In genomic region chr19:33589626-33590302, GRCm38 (mm10) we compare ENCODE assay signal across 9 mouse cellular contexts. TPM values are rescaled to one million over a fixed set of nuclear protein-coding genes. Genes with fewer than 3 reads are reported as not detected.
A peak's percentile ranks its signal among the peaks of the same experiment; 100 is the strongest.
DNase-seq lines count a peak whose midpoint lies in the region; ATAC-seq and TF ChIP-seq lines count a peak whose summit lies in the region.
"Not testable (repeated sequence)": the region's sequence is repeated elsewhere in the genome, so short reads cannot be mapped to it uniquely, and the experiment has no call there.
"Had no signal": no experiment of that assay in that cellular context is flagged by ENCODE, and none has a peak within 500 bp of the region (broad histone marks: within the 10 kb centered on the region; RNA-seq: fewer than 3 reads in every experiment).

No protein-coding gene starts in this region.

- H3K27me3 ChIP-seq in liver, embryonic 16.5 days (ENCODE audit: control insufficient read depth, insufficient read depth, low read depth, low read length); neural tube, embryonic 13.5 days; stomach, postnatal 0 days (ENCODE audit: control insufficient read depth, insufficient read depth, low read length): not testable (repeated sequence)

- peak overlapping the region; percentile 31; the same call in 1 of the 2 replicates for H3K9ac ChIP-seq in liver, embryonic 16.5 days (ENCODE audit: low read depth, low read length)
- H3K9ac ChIP-seq in neural tube, embryonic 13.5 days, result peak overlapping the region; percentile 68
- H3K9ac ChIP-seq in stomach, postnatal 0 days (ENCODE audit: low read length), result peak overlapping the region; percentile 41; the same call in 1 of the 2 replicates

- H3K36me3 ChIP-seq in liver, embryonic 16.5 days (ENCODE audit: control insufficient read depth, insufficient read depth); neural tube, embryonic 13.5 days; stomach, postnatal 0 days (ENCODE audit: control insufficient read depth, insufficient read depth, low read length): not testable (repeated sequence)

- peak overlapping the region; percentile 46 for H3K4me2 ChIP-seq in liver, embryonic 16.5 days (ENCODE audit: low read depth, low read length)
- peak overlapping the region; percentile 56 for H3K4me2 ChIP-seq in neural tube, embryonic 13.5 days
- H3K4me2 ChIP-seq in stomach, postnatal 0 days (replicated peaks; ENCODE audit: low read depth), result peak overlapping the region; percentile 50

- not testable (repeated sequence) for H3K4me1 ChIP-seq in liver, embryonic 16.5 days (ENCODE audit: control insufficient read depth, low read depth, low read length); neural tube, embryonic 13.5 days (replicated peaks); stomach, postnatal 0 days (replicated peaks; ENCODE audit: control insufficient read depth, insufficient read depth)

- peak overlapping the region; percentile 50 for H3K4me3 ChIP-seq in liver, embryonic 16.5 days (ENCODE audit: low read depth, low read length)
- peak overlapping the region; percentile 42 for H3K4me3 ChIP-seq in neural tube, embryonic 13.5 days
- H3K4me3 ChIP-seq in stomach, postnatal 0 days (ENCODE audit: low read depth, low read length), result peak overlapping the region; percentile 35

- not testable (repeated sequence) for H3K27ac ChIP-seq in liver, embryonic 16.5 days (ENCODE audit: low read length); stomach, postnatal 0 days (replicated peaks)
- H3K27ac ChIP-seq in neural tube, embryonic 13.5 days (replicated peaks), result peak overlapping the region; percentile 49; the same call in 1 of the 2 replicates

- not testable (repeated sequence) for TF ChIP-seq EP300 in stomach, postnatal 0 days (optimal IDR thresholded peaks at IDR 0.05)

- ATAC-seq in frontal cortex, adult (ENCODE audit: low TSS enrichment), result peak; percentile 98
- peak; percentile 86 for ATAC-seq in liver, embryonic 16.5 days (ENCODE audit: low read depth)
- ATAC-seq in neural tube, embryonic 13.5 days (ENCODE audit: low read depth), result peak; percentile 99
- peak; percentile 99 for ATAC-seq in stomach, postnatal 0 days (ENCODE audit: low FRiP score, low TSS enrichment)

- WGBS in liver, embryonic 16.5 days (ENCODE audit: insufficient replicate concordance), result 5% methylated on average over 11 of the region's 38 CpGs
- 3% methylated on average over 10 of the region's 38 CpGs for WGBS in neural tube, embryonic 13.5 days
- 7% methylated on average over 10 of the region's 38 CpGs for WGBS in stomach, postnatal 0 days

- not testable (repeated sequence) for H3K9me3 ChIP-seq in liver, embryonic 16.5 days (replicated peaks; ENCODE audit: control insufficient read depth, low read length); neural tube, embryonic 13.5 days; stomach, postnatal 0 days (ENCODE audit: control insufficient read depth, low read length)

- not testable (repeated sequence) for TF ChIP-seq CTCF in stomach, postnatal 0 days (IDR thresholded peaks at IDR 0.05; ENCODE audit: low read depth)

- peak; percentile 82 for DNase-seq in ES-CJ7 (ENCODE audit: low read depth, low spot score)
- peak; percentile 77 for DNase-seq in cerebellum, adult 9-11 months
- DNase-seq in heart, postnatal 4 days, result peak; percentile 61
- DNase-seq in layer of hippocampus, adult 18-20 months (ENCODE audit: low spot score in 2 of 2), result peak; percentile 32 to 67
- DNase-seq in stomach, postnatal 0 days (ENCODE audit: low spot score), result peak; percentile 77

RNA-seq across cellular contexts. Expression of gene Gm8978, which starts 35.3 kb away (rescaled TPM):
- not detected for total RNA-seq in heart, postnatal 4 days (2021)
- total RNA-seq in layer of hippocampus, adult 18-20 months (2021), result not detected
- polyA plus RNA-seq in liver, embryonic 16.5 days (2015; fragmentation: Nextera tagmentation; extraction: Ambion mirVana), result not detected in 2 replicates
- polyA plus RNA-seq in neural tube, embryonic 13.5 days (2015; fragmentation: Nextera tagmentation; extraction: Ambion mirVana), result not detected in 2 replicates
- not detected in 2 replicates for polyA plus RNA-seq in stomach, postnatal 0 days (2015; fragmentation: Nextera tagmentation; extraction: Ambion mirVana)
- polyA plus RNA-seq: Patski had no signal
